Mouse (Mus musculus): ENCODE measurements around the gene Prrt2. TPM values are rescaled to one million over a fixed set of nuclear protein-coding genes. Genes with fewer than 3 reads are reported as not detected.

Prrt2 gene
- polyA plus RNA-seq, 1 experiment from 2014 or later = 4.5 TPM

GRCm38 (mm10) chr7:127009307-127010085 is 11.5 kb downstream of the Prrt2 start:
- Histone ChIP-seq H3K4me3 (ENCODE audit: low read length) (no peak overlapping the region), H3K36me3 (ENCODE audit: control insufficient read depth, insufficient read depth, low read length) (no peaks in the 10 kb centered on the region), H3K9ac (ENCODE audit: low read length) (no peak overlapping the region), H3K27me3 (ENCODE audit: control insufficient read depth, insufficient read depth, low read depth, low read length) (no peaks in the 10 kb centered on the region), H3K4me1 (replicated peaks; ENCODE audit: control insufficient read depth, insufficient read depth, low read length) (peaks cover 16% of the 10 kb centered on the region), H3K27ac (ENCODE audit: low read length) (no peak overlapping the region; the same call in 1 of the 2 replicates), H3K4me2 (ENCODE audit: low read depth, low read length) (no peak overlapping the region), H3K9me3 (ENCODE audit: control insufficient read depth, low read length) (no peaks in the 10 kb centered on the region)
- no peak for ATAC-seq (ENCODE audit: low read depth)
- 76% methylated on average over 17 of the region's 17 CpGs for WGBS

DNA sequence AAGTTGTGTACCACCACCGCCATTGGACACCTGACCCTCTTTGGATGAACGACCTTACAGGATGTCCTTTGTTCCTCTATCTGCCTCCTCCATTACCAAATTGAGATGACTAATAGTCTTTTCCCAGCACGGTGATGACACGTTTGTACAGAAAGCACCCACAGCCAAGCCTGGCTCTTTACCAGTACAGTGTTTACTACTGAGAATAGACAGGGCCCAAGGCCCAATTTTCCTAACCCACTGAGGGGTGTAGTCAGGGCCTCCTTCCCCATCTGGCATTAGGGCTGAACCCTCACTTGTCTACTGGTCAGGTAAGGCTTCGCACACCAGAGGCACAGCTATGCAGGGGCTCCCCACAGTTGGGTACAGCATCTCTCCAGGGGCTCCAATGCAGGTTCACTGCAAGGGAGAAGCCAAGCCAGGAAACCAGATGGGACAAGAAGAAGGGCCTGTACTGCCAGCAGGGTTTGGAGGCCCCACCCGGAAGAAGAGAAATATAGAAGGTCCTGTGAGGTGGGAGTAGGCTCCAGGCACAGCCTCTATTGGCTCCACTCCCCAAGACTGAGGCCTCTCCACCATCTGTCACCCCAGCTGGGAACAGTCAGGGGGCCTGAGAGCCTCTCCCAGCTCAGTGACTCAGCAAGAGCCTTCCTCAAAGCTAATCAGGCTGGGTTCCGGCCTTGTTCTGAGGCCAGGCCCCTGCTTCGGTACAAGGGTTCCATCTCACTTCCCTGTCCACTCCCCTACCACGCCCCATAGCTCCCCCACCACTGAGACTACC is 12.6 kb downstream of the Prrt2 start:
- Histone ChIP-seq H3K4me3 (ENCODE audit: low read length) (no peak overlapping the region), H3K36me3 (ENCODE audit: control insufficient read depth, insufficient read depth, low read length) (no peaks in the 10 kb centered on the region), H3K4me1 (replicated peaks; ENCODE audit: control insufficient read depth, insufficient read depth, low read length) (peaks cover 9% of the 10 kb centered on the region), H3K27ac (ENCODE audit: low read length) (peak overlapping the region; percentile 47), H3K4me2 (ENCODE audit: low read depth, low read length) (no peak overlapping the region), H3K27me3 (ENCODE audit: control insufficient read depth, insufficient read depth, low read depth, low read length) (no peaks in the 10 kb centered on the region), H3K9me3 (ENCODE audit: control insufficient read depth, low read length) (no peaks in the 10 kb centered on the region), H3K9ac (ENCODE audit: low read length) (peak overlapping the region; percentile 49)
- peak; percentile 88 for ATAC-seq (ENCODE audit: low read depth)
- WGBS = 44% methylated on average over 9 of the region's 9 CpGs

GRCm38 (mm10) chr7:127007313-127008024 is 13.5 kb downstream of the Prrt2 start:
- H3K4me1 ChIP-seq (replicated peaks; ENCODE audit: control insufficient read depth, insufficient read depth, low read length) = peaks cover 8% of the 10 kb centered on the region
- no peak for ATAC-seq (ENCODE audit: low read depth)
- H3K27me3 ChIP-seq (ENCODE audit: control insufficient read depth, insufficient read depth, low read depth, low read length) = no peaks in the 10 kb centered on the region
- no peak overlapping the region for H3K27ac ChIP-seq (ENCODE audit: low read length)
- 76% methylated on average over 6 of the region's 6 CpGs for WGBS
- no peak overlapping the region for H3K9ac ChIP-seq (ENCODE audit: low read length)
- no peaks in the 10 kb centered on the region for H3K36me3 ChIP-seq (ENCODE audit: control insufficient read depth, insufficient read depth, low read length)
- no peak overlapping the region for H3K4me2 ChIP-seq (ENCODE audit: low read depth, low read length)
- H3K9me3 ChIP-seq (ENCODE audit: control insufficient read depth, low read length) = no peaks in the 10 kb centered on the region
- H3K4me3 ChIP-seq (ENCODE audit: low read length) = no peak overlapping the region

DNA sequence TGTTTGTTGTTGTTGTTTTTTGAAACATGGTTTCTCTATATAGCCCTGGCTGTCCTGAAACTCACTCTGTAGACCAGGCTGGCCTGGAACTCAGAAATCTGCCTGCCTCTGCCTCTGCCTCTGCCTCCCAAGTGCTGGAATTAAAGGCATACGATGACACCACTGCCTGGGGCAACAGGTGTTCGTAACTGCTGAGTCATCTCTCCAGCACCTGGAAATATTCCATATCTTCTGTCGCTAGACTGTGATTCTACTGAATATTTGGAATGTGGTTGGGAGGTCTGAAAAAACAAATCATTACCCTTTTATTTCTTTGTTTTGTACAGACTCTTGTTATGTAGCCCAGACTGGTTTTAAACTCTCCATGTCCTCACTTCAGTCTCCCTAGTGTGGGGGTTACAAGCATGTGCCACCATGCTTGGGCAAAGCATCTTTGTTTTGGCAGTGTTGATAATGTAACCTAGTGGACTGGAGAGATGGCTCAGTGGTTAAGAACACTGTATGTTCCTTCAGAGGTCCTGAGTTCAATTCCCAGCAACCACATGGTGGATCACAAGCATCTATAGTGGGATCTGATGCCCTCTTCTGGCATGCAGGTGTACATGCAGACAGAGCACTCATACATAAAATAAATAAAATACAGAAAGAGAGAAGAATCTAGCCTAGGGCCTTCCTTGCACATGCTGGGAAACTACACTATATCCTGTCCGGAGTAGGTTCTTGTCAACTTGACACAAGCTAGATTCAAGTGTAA is 16.7 kb downstream of the Prrt2 start:
- Histone ChIP-seq H3K27me3 (ENCODE audit: control insufficient read depth, insufficient read depth, low read depth, low read length) (no peaks in the 10 kb centered on the region), H3K9ac (ENCODE audit: low read length) (no peak overlapping the region), H3K4me2 (ENCODE audit: low read depth, low read length) (no peak overlapping the region), H3K4me1 (replicated peaks; ENCODE audit: control insufficient read depth, insufficient read depth, low read length) (peaks cover 8% of the 10 kb centered on the region), H3K27ac (ENCODE audit: low read length) (no peak overlapping the region), H3K4me3 (ENCODE audit: low read length) (no peak overlapping the region), H3K36me3 (ENCODE audit: control insufficient read depth, insufficient read depth, low read length) (no peaks in the 10 kb centered on the region), H3K9me3 (ENCODE audit: control insufficient read depth, low read length) (no peaks in the 10 kb centered on the region)
- WGBS = 75% methylated on average over 4 of the region's 4 CpGs
- ATAC-seq (ENCODE audit: low read depth) = no peak

DNA sequence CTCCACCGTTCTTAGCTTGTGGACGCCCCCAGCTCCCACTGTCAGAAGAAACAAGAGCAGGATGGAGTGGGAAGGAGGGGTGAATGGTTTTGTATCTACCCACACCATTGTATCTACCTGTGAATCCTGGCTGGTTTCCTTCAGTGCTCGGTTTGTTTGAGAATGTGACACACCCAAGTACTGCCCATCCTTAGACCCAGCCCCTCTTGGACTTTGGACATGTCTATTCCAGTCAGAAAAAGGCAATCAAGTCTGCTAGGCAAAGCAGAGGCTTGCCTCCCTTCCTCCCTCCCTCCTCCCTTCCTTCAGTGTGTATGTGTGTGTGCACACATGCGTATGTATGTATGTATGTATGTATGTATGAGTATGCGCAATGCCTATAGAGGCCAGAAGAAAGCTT is 17.4 kb downstream of the Prrt2 start:
- WGBS = 80% methylated on average over 5 of the region's 5 CpGs
- Histone ChIP-seq H3K27ac (ENCODE audit: low read length) (no peak overlapping the region), H3K4me3 (ENCODE audit: low read length) (no peak overlapping the region), H3K9me3 (ENCODE audit: control insufficient read depth, low read length) (no peaks in the 10 kb centered on the region), H3K27me3 (ENCODE audit: control insufficient read depth, insufficient read depth, low read depth, low read length) (no peaks in the 10 kb centered on the region), H3K9ac (ENCODE audit: low read length) (no peak overlapping the region), H3K4me1 (replicated peaks; ENCODE audit: control insufficient read depth, insufficient read depth, low read length) (peaks cover 4% of the 10 kb centered on the region), H3K4me2 (ENCODE audit: low read depth, low read length) (no peak overlapping the region), H3K36me3 (ENCODE audit: control insufficient read depth, insufficient read depth, low read length) (no peaks in the 10 kb centered on the region)
- no peak for ATAC-seq (ENCODE audit: low read depth)

GRCm38 (mm10) chr7:126999568-126999967 is 21.4 kb downstream of the Prrt2 start:
- Histone ChIP-seq H3K4me3 (ENCODE audit: low read length) (no peak overlapping the region), H3K27ac (ENCODE audit: low read length) (no peak overlapping the region), H3K27me3 (ENCODE audit: control insufficient read depth, insufficient read depth, low read depth, low read length) (no peaks in the 10 kb centered on the region), H3K9me3 (ENCODE audit: control insufficient read depth, low read length) (no peaks in the 10 kb centered on the region), H3K36me3 (ENCODE audit: control insufficient read depth, insufficient read depth, low read length) (no peaks in the 10 kb centered on the region), H3K9ac (ENCODE audit: low read length) (no peak overlapping the region), H3K4me2 (ENCODE audit: low read depth, low read length) (no peak overlapping the region), H3K4me1 (replicated peaks; ENCODE audit: control insufficient read depth, insufficient read depth, low read length) (no peaks in the 10 kb centered on the region)
- 60% methylated on average over 10 of the region's 10 CpGs for WGBS
- ATAC-seq (ENCODE audit: low read depth) = no peak

DNA sequence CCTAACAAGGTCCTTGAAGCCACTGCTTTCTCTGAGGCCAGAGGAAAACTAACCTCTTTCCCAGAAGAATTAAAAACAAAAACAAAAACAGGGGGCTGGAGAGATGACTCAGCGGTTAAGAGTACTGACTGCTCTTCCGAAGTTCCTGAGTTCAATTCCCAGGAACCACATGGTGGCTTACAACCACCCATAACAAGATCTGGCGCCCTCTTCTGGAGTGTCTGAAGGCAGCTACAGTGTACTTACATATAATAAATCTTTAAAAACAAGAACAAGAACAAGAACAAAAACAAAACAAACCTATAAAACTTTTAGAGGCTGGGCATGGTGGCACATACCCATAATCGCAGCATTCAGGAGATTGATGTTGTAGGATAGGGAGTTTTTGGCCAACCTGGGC is 24.6 kb downstream of the Prrt2 start:
- no peaks in the 10 kb centered on the region for H3K9me3 ChIP-seq (ENCODE audit: control insufficient read depth, low read length)

GRCm38 (mm10) chr7:126988816-126989215 is 32.2 kb downstream of the Prrt2 start:
- Histone ChIP-seq H3K9me3 (ENCODE audit: control insufficient read depth, low read length) (no peaks in the 10 kb centered on the region), H3K9ac (ENCODE audit: low read length) (no peak overlapping the region), H3K4me2 (ENCODE audit: low read depth, low read length) (no peak overlapping the region), H3K4me3 (ENCODE audit: low read length) (no peak overlapping the region), H3K27ac (ENCODE audit: low read length) (no peak overlapping the region), H3K27me3 (ENCODE audit: control insufficient read depth, insufficient read depth, low read depth, low read length) (no peaks in the 10 kb centered on the region), H3K4me1 (replicated peaks; ENCODE audit: control insufficient read depth, insufficient read depth, low read length) (no peaks in the 10 kb centered on the region), H3K36me3 (ENCODE audit: control insufficient read depth, insufficient read depth, low read length) (no peaks in the 10 kb centered on the region)
- ATAC-seq (ENCODE audit: low read depth) = no peak
- WGBS = 56% methylated on average over 8 of the region's 8 CpGs

More for the DNA sequence above, 24.6 kb downstream of the Prrt2 start:
- Histone ChIP-seq H3K9ac (ENCODE audit: low read length) (no peak overlapping the region), H3K4me3 (ENCODE audit: low read length) (no peak overlapping the region), H3K4me2 (ENCODE audit: low read depth, low read length) (no peak overlapping the region), H3K27ac (ENCODE audit: low read length) (no peak overlapping the region), H3K4me1 (replicated peaks; ENCODE audit: control insufficient read depth, insufficient read depth, low read length) (no peaks in the 10 kb centered on the region), H3K27me3 (ENCODE audit: control insufficient read depth, insufficient read depth, low read depth, low read length) (no peaks in the 10 kb centered on the region), H3K36me3 (ENCODE audit: control insufficient read depth, insufficient read depth, low read length) (no peaks in the 10 kb centered on the region)
- WGBS = 78% methylated on average over 4 of the region's 4 CpGs
- no peak for ATAC-seq (ENCODE audit: low read depth)
